Mouse (Mus musculus): ENCODE measurements around the gene Trem1. TPM values are rescaled to one million over a fixed set of nuclear protein-coding genes. Genes with fewer than 3 reads are reported as not detected.

Trem1 gene
- total RNA-seq (2023), result 885 and 916 TPM in 2 replicates

GRCm38 (mm10) chr17:48232518-48232917 is at the start of gene Trem1:
Trem1 (plus strand) TSS chr17:48232768.

GRCm38 (mm10) chr17:48247221-48247928 is 14.8 kb downstream of the Trem1 start, which contains the start of gene Trem3:
Trem3 (plus strand) TSS chr17:48247777.

GRCm38 (mm10) chr17:48263741-48264362 is 31.3 kb downstream of the Trem1 start, which contains the start of gene Treml4:
Treml4 (plus strand) TSS chr17:48264295.

Other genes with a start within 250 kb of the Trem1 start
- not detected in 2 replicates for gene 1700122O11Rik, start 194.5 kb upstream of the Trem1 start, total RNA-seq (2023)
- not detected in 2 replicates for gene 1700067P10Rik, start 143.4 kb upstream of the Trem1 start, total RNA-seq (2023)
- 74.6 and 75.4 TPM in 2 replicates for gene 9830107B12Rik, start 86.5 kb upstream of the Trem1 start, total RNA-seq (2023)
- 82.9 and 86.1 TPM in 2 replicates for gene A530064D06Rik, start 65.5 kb upstream of the Trem1 start, total RNA-seq (2023)
- 381 and 386 TPM in 2 replicates for gene Trem3, start 15.0 kb downstream of the Trem1 start, total RNA-seq (2023)
- gene Treml4, start 31.5 kb downstream of the Trem1 start, total RNA-seq (2023), result 27.4 and 30.3 TPM in 2 replicates
- gene Treml2, start 66.7 kb downstream of the Trem1 start, total RNA-seq (2023), result 124 and 139 TPM in 2 replicates
- gene B430306N03Rik, start 83.4 kb downstream of the Trem1 start, total RNA-seq (2023), result 163 and 169 TPM in 2 replicates
- 11.0 and 12.4 TPM in 2 replicates for gene Trem2, start 113.6 kb downstream of the Trem1 start, total RNA-seq (2023)
- gene Treml1, start 127.1 kb downstream of the Trem1 start, total RNA-seq (2023), result 0.82 and 3.3 TPM in 2 replicates
- 80.8 and 88.1 TPM in 2 replicates for gene Nfya, start 177.1 kb downstream of the Trem1 start, total RNA-seq (2023)
- 16.9 and 20.7 TPM in 2 replicates for gene Oard1, start 177.2 kb downstream of the Trem1 start, total RNA-seq (2023)
- gene Apobec2, start 200.2 kb downstream of the Trem1 start, total RNA-seq (2023), result not detected in 2 replicates
- gene Tspo2, start 218.8 kb downstream of the Trem1 start, total RNA-seq (2023), result 0.61 TPM in 1 of 2 replicates, not detected in the other
- not detected in 2 replicates for gene Unc5cl, start 222.1 kb downstream of the Trem1 start, total RNA-seq (2023)

Measured in neutrophil, adult 65 days (primary cell).